ENCODE assay signal across 9 mouse cellular contexts in the genomic region with DNA sequence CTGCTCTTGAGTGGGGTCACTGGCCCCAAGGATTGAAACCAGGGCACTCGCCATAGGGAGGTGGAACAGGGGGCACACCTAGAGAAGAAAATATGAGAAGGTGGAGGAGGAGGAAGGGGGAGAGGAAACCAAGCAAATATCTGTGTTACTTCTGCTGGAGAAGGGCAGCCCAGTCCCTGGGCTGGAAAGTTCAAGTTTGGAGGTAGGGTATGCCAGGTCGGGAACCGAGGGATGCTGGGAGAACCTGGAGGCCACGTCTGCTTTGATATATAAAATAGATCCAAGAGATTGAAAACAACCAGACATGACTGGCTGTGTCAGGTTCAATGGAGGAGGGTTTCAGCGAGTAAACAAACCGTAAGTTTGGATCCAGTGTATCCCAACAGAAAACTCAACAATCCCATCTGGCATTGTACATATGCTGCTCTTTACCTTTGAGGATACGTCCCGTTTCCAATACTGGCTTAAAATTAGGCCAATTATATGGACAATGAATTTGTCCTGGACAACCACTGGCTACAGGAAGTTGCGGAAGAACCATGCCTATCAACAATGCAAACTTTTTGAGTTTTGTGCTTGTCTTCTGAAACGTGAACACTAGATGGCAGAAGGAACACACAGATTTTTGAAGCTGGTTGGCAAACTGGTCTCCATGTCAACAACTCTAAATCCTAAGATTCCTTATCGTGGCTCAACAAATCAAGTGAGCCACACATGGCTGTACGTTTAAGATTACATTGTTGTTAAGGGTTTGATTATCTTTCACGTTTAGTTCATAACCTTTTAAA.
A peak's percentile ranks its signal among the peaks of the same experiment; 100 is the strongest.
DNase-seq lines count a peak whose midpoint lies in the region; TF ChIP-seq lines count a peak whose summit lies in the region.
"Had no signal": no experiment of that assay in that cellular context is flagged by ENCODE, and none has a peak within 500 bp of the region (broad histone marks: within the 10 kb centered on the region; RNA-seq: fewer than 3 reads in every experiment).

No protein-coding gene starts in this region.

- peak; percentile 32 for DNase-seq in adrenal gland, postnatal 10 days
- DNase-seq in adrenal gland, adult 8-10 months = no peak
- peak in 1 of 2 experiments; percentile 33 for DNase-seq in left cerebral cortex, adult 2 months (ENCODE audit: extremely low spot score in 1 of 2, low spot score in 2 of 2)
- DNase-seq in left cerebral cortex, adult 8-10 months (ENCODE audit: low spot score in 2 of 2) = no peak
- DNase-seq in embryo, embryonic 10 days (ENCODE audit: low spot score) = peak; percentile 68
- DNase-seq in left cerebral cortex, postnatal 14 days (ENCODE audit: low spot score in 2 of 2) = peak; percentile 61 to 75
- no peak for DNase-seq in thymus, adult 2 months
- no peak for DNase-seq in heart, postnatal 25 days (ENCODE audit: low spot score)

- 48% methylated on average over 13 of the region's 13 CpGs for WGBS in thymus, adult 2 months

- no peaks in the 10 kb centered on the region for H3K36me3 ChIP-seq in thymus, adult 2 months (ENCODE audit: control insufficient read depth, insufficient read depth, low read length)
- H3K36me3 ChIP-seq: lung, embryonic 15.5 days had no signal

- peak; percentile 73 for TF ChIP-seq CTCF in left cerebral cortex, adult 2 months (IDR thresholded peaks at IDR 0.05)
- no peak for TF ChIP-seq CTCF in thymus, adult 2 months (IDR thresholded peaks at IDR 0.05; ENCODE audit: borderline replicate concordance, control insufficient read depth, extremely low read depth, insufficient read depth, low read length, poor library complexity)

- no peak overlapping the region for H3K4me3 ChIP-seq in left cerebral cortex, adult 2 months
- H3K4me3 ChIP-seq in thymus, adult 2 months (ENCODE audit: control insufficient read depth, insufficient read depth, low read length) = no peak overlapping the region
- H3K4me3 ChIP-seq: lung, embryonic 15.5 days had no signal

- no peaks in the 10 kb centered on the region for H3K27me3 ChIP-seq in thymus, adult 2 months (ENCODE audit: control insufficient read depth, insufficient read depth, low read length)
- H3K27me3 ChIP-seq: lung, embryonic 15.5 days had no signal

- H3K27ac ChIP-seq in left cerebral cortex, adult 2 months = no peak overlapping the region
- no peak overlapping the region for H3K27ac ChIP-seq in thymus, adult 2 months (ENCODE audit: control insufficient read depth, insufficient read depth, low read length)
- H3K27ac ChIP-seq: lung, embryonic 15.5 days had no signal

- TF ChIP-seq POLR2A in thymus, adult 2 months (IDR thresholded peaks at IDR 0.05; ENCODE audit: control insufficient read depth, extremely low read depth, insufficient read depth, low read length, poor library complexity) = no peak

- intact Hi-C loops in left cerebral cortex, adult 2 months (cut with DNase I) = loop anchor here (1.0 to 10.0 kb wide), 4 partner anchors 488 to 848 kb away; no protein-coding TSS in a partner anchor
- intact Hi-C loops in left cerebral cortex, postnatal 14 days (cut with DNase I) = loop anchor here (2.0 kb wide), 1 partner anchor 592 kb away; no protein-coding TSS in a partner anchor
- intact Hi-C loops in heart, postnatal 25 days (cut with DNase I) = no loop called here

- no peaks in the 10 kb centered on the region for H3K4me1 ChIP-seq in thymus, adult 2 months (replicated peaks; ENCODE audit: control insufficient read depth, insufficient read depth, low read length)
- H3K4me1 ChIP-seq: lung, embryonic 15.5 days had no signal

Comparison
In these comparisons a context has a peak if more than half of its experiments do, and no peak if none do; other contexts are left out.
1. DNase-seq: peak in adrenal gland, postnatal 10 days (single experiment), embryo, embryonic 10 days (single experiment) and left cerebral cortex, postnatal 14 days (2 of 2); none in adrenal gland, adult 8-10 months (single experiment), left cerebral cortex, adult 8-10 months (0 of 2), thymus, adult 2 months (single experiment) and heart, postnatal 25 days (single experiment).